Mouse (Mus musculus): ENCODE data around the gene Cxcl3.
"Not testable (repeated sequence)": the region's sequence is repeated elsewhere in the genome, so short reads cannot be mapped to it uniquely, and the experiment has no call there.

Cxcl3 gene

GRCm38 (mm10) chr5:90790074-90790502 lies 4.2 kb downstream of the Cxcl3 start:
- no peak for DNase-seq (ENCODE audit: low read depth)

DNA sequence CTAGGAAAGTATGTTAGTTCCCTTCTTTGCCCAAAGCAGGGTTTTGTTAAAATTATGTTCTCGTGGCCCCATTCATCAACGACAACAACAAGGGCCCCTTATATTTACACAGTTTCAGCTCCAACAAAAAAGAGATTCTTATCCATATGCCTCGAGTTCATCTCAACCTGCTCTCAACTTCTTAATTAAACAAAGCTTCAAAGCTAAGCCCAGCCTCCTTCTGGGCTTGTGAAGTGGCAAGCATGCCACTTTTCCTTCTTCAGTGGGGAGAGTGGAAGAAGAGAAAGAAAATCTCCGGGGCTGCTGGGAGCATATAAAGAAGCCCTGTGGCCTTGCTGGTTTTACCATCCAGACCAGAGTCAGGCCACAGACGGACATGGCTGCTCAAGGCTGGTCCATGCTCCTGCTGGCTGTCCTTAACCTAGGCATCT lies 8.3 kb downstream of the Cxcl3 start, which contains the start of gene Cxcl15:
Gene Cxcl15, plus strand, starts transcription at position 340 of the 431 bp plus-strand sequence.
- DNase-seq (ENCODE audit: low read depth), result no peak

- DNase-seq (ENCODE audit: low read depth), result not testable (repeated sequence)
Observed at GRCm38 (mm10) chr5:90795392-90795791, 9.5 kb downstream of the Cxcl3 start.

DNA sequence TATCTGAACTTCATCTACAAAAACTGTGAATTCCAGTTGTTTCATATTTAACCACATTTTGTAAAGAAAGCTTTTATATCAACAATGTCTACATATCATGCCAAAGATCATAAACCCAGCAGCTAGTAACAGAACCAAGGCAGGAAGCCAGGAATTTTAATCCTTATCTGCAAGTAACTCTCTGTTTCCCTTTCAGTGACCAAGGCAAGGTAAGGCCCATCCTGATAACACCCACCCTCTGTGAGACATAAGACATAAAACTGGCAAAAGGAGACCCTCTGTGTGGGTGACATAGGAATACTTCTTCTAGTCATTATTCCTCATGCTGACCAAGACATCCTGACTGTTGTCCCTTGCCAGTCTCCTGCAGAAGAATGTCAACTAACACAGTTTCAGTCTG lies 18.7 kb downstream of the Cxcl3 start:
- no peak for DNase-seq (ENCODE audit: low read depth)

- DNase-seq (ENCODE audit: low read depth), result no peak
Observed at GRCm38 (mm10) chr5:90806050-90806449, 20.1 kb downstream of the Cxcl3 start.

DNA sequence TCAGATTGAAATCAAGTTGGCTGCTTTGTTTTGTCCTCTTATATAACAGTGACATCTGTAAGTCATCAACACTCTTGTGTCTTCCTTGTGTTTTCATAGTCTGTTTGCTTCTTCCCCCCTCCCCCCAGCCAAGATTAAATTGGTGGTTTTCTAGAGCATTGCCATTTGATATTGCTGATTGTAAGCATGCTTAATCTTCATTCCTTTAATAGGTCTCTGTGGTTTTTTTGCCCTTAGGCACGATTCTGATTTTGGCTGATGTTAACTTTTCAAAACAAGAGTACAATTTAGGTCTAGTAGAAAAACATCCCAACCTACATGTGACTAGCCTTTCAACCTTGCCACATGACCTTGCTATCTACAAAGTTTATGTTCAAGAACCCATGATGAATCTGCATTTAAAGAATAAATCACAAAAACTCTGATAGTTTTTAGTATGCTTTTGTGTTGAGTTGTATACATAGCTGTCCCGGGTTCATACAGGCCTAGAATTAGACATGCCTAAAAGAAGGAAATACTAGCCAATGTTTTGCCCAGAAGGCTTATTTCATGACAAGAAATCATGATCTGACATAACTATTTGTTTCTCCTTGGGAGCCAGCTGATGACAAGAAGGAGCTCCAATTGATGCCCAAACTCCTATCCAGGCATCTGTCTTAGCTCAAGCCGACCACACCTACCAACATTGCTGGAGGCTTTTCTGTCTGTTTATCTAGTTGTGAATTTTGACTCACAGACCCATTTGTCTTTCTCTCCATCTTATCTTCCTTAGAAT lies 21.5 kb downstream of the Cxcl3 start:
- no peak for DNase-seq (ENCODE audit: low read depth)

DNA sequence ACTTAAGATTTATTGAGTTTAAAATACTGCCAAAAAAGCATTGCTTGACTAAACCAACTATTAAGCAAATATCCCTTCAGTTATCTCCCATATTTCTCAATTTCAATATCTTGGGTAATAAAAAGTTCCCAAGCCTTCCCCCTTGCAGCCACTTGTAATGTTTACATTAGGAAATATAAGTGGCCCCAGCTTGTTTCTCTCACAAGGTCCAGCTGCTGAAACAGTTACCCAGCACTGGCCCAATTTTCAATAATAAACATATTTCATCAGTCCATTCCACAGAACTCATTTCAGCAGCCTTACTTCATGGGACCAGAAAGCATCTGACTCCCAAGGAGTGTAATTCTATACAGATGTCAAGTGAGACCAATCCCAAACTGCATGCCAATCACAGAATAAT lies 33.9 kb downstream of the Cxcl3 start:
- DNase-seq (ENCODE audit: low read depth), result no peak

GRCm38 (mm10) chr5:90832145-90832767 lies 46.4 kb downstream of the Cxcl3 start:
- no peak for DNase-seq (ENCODE audit: low read depth)

DNA sequence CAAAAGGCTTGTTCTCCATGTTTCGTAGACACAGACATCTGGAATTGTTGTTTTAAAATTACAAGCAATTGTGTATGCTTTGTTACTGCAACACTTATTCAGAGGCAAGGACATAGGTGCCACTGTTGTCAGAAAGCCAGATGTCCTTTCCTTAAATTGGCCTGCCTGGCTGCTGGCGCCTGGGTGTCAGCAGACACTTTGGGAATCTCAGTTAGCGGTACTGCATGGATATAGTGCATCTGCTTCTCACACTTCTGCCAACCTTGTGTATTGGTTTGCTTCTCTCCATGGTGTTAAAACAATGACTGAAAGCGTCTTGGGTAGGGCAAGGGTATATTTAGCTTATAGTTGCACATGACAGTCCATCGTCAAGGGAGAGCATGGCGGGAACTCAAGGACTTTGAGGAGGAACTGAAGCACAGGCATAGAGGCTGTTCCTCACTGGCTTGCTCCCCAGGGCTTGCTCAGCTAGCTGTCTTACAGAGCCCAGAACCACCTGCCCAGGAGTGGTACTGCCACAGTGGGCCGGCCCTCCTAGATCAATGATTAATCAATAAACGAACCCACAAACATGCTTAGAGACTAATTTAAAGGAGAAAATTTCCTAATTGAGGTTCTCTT lies 47.0 kb downstream of the Cxcl3 start:
- no peak for DNase-seq (ENCODE audit: low read depth)

GRCm38 (mm10) chr5:90834436-90834835 lies 48.5 kb downstream of the Cxcl3 start:
- no peak for DNase-seq (ENCODE audit: low read depth)

DNA sequence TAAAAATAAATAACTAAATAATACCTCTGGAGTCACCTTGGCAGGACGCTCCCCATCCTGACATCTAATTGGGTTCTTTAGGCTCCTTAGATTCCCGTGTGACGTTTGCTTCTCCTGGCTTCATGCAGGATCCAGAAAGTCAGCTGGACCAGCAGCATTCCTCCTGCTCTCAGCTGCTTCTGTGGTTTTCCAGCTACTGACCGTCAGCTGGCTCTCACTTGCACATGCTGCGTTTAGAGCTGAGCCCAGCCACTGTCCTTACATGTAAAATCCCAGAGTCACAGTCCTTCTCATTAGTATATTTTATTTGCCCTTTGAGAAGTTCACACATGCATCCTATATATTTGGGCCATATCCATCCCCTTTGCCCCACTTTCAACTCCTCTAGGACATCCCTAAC lies 52.7 kb downstream of the Cxcl3 start:
- DNase-seq (ENCODE audit: low read depth), result no peak
